Mouse (Mus musculus) MEL (cell line): ENCODE data around the gene Tppp2.

Source experiments
- CTCF ChIP-seq, 3 experiments: IDR thresholded peaks in 2 of 3; conservative IDR thresholded peaks in 1 of 3; 2 replicates each; pipeline ENCODE4 v1.5.1; 2011 to 2012; ENCODE audit warnings: low read length in 3 of 3, low read depth in 2 of 3, mild to moderate bottlenecking in 2 of 3, improper control_type of control experiment in 1 of 3, inconsistent platforms in 1 of 3, mixed read lengths in 1 of 3, moderate library complexity in 1 of 3; ENCODE audit not compliant: control insufficient read depth in 1 of 3, insufficient read depth in 1 of 3, poor library complexity in 1 of 3, severe bottlenecking in 1 of 3
- EP300 ChIP-seq, 2 experiments: IDR thresholded peaks; 2 replicates each; pipeline ENCODE4 v1.6.1; 2011; ENCODE audit warnings: improper control_type of control experiment in 2 of 2, low read length in 2 of 2, low read depth in 1 of 2, mild to moderate bottlenecking in 1 of 2
- MAX ChIP-seq: IDR thresholded peaks from 2 replicates; pipeline ENCODE4 v1.6.1; 2011; ENCODE audit warnings: low read length, improper control_type of control experiment
- MAZ ChIP-seq: IDR thresholded peaks from 2 replicates; pipeline ENCODE4 v1.6.1; 2012; ENCODE audit warnings: low read depth, mild to moderate bottlenecking, inconsistent platforms, low read length, improper control_type of control experiment
- POLR2A ChIP-seq, 2 experiments: IDR thresholded peaks; 2 replicates each; pipeline ENCODE4 v1.6.1; 2011 to 2012; ENCODE audit warnings: low read length in 2 of 2, mild to moderate bottlenecking in 2 of 2, control low read depth in 1 of 2, improper control_type of control experiment in 1 of 2, low read depth in 1 of 2, moderate library complexity in 1 of 2; ENCODE audit not compliant: control insufficient read depth in 1 of 2, insufficient read depth in 1 of 2, poor library complexity in 1 of 2
- POLR2AphosphoS2 ChIP-seq: IDR thresholded peaks from 2 replicates; pipeline ENCODE4 v1.6.1; 2011; ENCODE audit warnings: low read length, improper control_type of control experiment

- TF ChIP-seq CTCF (IDR thresholded peaks at IDR 0.05 in 2 of 3, conservative IDR thresholded peaks at IDR 0.05 in 1 of 3; ENCODE audit: control insufficient read depth in 1 of 3, insufficient read depth in 1 of 3, low read depth in 2 of 3, low read length in 3 of 3, poor library complexity in 1 of 3, severe bottlenecking in 1 of 3) (no peak), EP300 (IDR thresholded peaks at IDR 0.05; ENCODE audit: low read depth in 1 of 2, low read length in 2 of 2) (no peak), POLR2AphosphoS2 (no peak), MAZ (no peak), POLR2A (IDR thresholded peaks at IDR 0.05; ENCODE audit: control insufficient read depth in 1 of 2, insufficient read depth in 1 of 2, low read depth in 1 of 2, low read length in 2 of 2, poor library complexity in 1 of 2) (no peak), MAX (no peak)
Measured at GRCm38 (mm10) chr14:51922910-51923309, 4.7 kb downstream of the Tppp2 start.
